Mouse (Mus musculus) forebrain, embryonic 14.5 days (tissue): ENCODE data around the gene Ddx4. TPM values are rescaled to one million over a fixed set of nuclear protein-coding genes. Genes with fewer than 3 reads are reported as not detected.

Experiments
- ATAC-seq: fragments of 200-750 bp; cut with Nextera tagmentation; 2 replicates; pipeline ENCODE4 v1.8.0; 2017; ENCODE audit warnings: mild to moderate bottlenecking, moderate library complexity
- DNase-seq: peaks from one replicate; pipeline ENCODE4 v3.0.0-alpha.2; 2015; ENCODE audit warnings: low spot score
- H3K27ac ChIP-seq: fragments of 300-500 bp; sonication (generic); 2 replicates; pipeline ENCODE4 v1.5.1; 2014; ENCODE audit warnings: low read depth, mild to moderate bottlenecking, control low read depth, low read length, moderate library complexity
- H3K27me3 ChIP-seq: fragments of 300-500 bp; sonication (generic); replicated peaks from 2 replicates; pipeline ENCODE4 v1.6.1; 2014; ENCODE audit warnings: low read length, control low read depth, mixed read lengths; ENCODE audit not compliant: control insufficient read depth, insufficient read depth
- H3K36me3 ChIP-seq: fragments of 300-500 bp; sonication (generic); 2 replicates; pipeline ENCODE4 v1.6.1; 2014; ENCODE audit warnings: low read length, control low read depth; ENCODE audit not compliant: control insufficient read depth, insufficient read depth
- H3K4me1 ChIP-seq: fragments of 300-500 bp; sonication (generic); 2 replicates; pipeline ENCODE4 v1.6.1; 2014; ENCODE audit warnings: antibody characterized with exemption, low read length, control low read depth; ENCODE audit not compliant: control insufficient read depth, insufficient read depth
- H3K4me2 ChIP-seq: fragments of 300-500 bp; sonication (generic); 2 replicates; pipeline ENCODE4 v1.6.1; 2014; ENCODE audit warnings: mild to moderate bottlenecking, control low read depth, low read length
- H3K4me3 ChIP-seq: fragments of 300-500 bp; sonication (generic); 2 replicates; pipeline ENCODE4 v1.5.1; 2014; ENCODE audit warnings: low read depth, low read length, control low read depth
- H3K9ac ChIP-seq: fragments of 300-500 bp; sonication (generic); 2 replicates; pipeline ENCODE4 v1.6.1; 2014; ENCODE audit warnings: mild to moderate bottlenecking, low read length, control low read depth, moderate library complexity
- H3K9me3 ChIP-seq: fragments of 300-500 bp; sonication (generic); replicated peaks from 2 replicates; pipeline ENCODE4 v1.6.1; 2016; ENCODE audit warnings: low read length, control low read depth, mixed read lengths; ENCODE audit not compliant: control insufficient read depth
- WGBS: fragments of 180-500 bp; shearing (Covaris S2); extraction: QIAGEN DNeasy Blood & Tissue Kit; methylation state at CpG from one replicate; pipeline ENCODE4 v1.1.7; 2014; 5-methylcytosine and 5-hydroxymethylcytosine counted together
- polyA plus RNA-seq: library from polyadenylated mRNA; unstranded; fragments of >200 nt; fragmentation: Nextera tagmentation; extraction: Ambion mirVana; gene quantifications from 2 replicates; pipeline ENCODE4 v1.2.1, GENCODE M21; 2014

The Ddx4 gene
- polyA plus RNA-seq, 1 experiment from 2014 or later = 0.93 TPM

- H3K4me1 ChIP-seq = no peaks in the 10 kb centered on the region
- 92% methylated on average over 5 of the region's 5 CpGs for WGBS
- DNase-seq = no peak
Observed at GRCm38 (mm10) chr13:112553304-112553703, 99.0 kb downstream of the Ddx4 start.

GRCm38 (mm10) chr13:112551641-112552548 lies 100.4 kb downstream of the Ddx4 start:
- no peak overlapping the region for H3K4me3 ChIP-seq
- no peak for DNase-seq
- H3K9me3 ChIP-seq = no peaks in the 10 kb centered on the region

More at GRCm38 (mm10) chr13:112553304-112553703, 99.0 kb downstream of the Ddx4 start:
- Histone ChIP-seq H3K4me2 (no peak overlapping the region), H3K27ac (no peak overlapping the region), H3K36me3 (no peaks in the 10 kb centered on the region), H3K9ac (no peak overlapping the region), H3K4me3 (no peak overlapping the region), H3K9me3 (no peaks in the 10 kb centered on the region), H3K27me3 (no peaks in the 10 kb centered on the region)
- ATAC-seq = no peak

More at GRCm38 (mm10) chr13:112551641-112552548, 100.4 kb downstream of the Ddx4 start:
- Histone ChIP-seq H3K4me1 (no peaks in the 10 kb centered on the region), H3K27ac (no peak overlapping the region), H3K4me2 (no peak overlapping the region), H3K36me3 (no peaks in the 10 kb centered on the region), H3K9ac (no peak overlapping the region), H3K27me3 (no peaks in the 10 kb centered on the region)
- 90% methylated on average over 7 of the region's 7 CpGs for whole genome bisulfite sequencing
- ATAC-seq = no peak

Other genes with a start within 250 kb of the Ddx4 start
- gene Il6st, start 188.4 kb downstream of the Ddx4 start, polyA plus RNA-seq = 9.8 and 12.6 TPM in 2 replicates
- 0.11 and 0.30 TPM in 2 replicates for gene Il31ra, start 58.1 kb downstream of the Ddx4 start, polyA plus RNA-seq
- gene Slc38a9, start 8.3 kb upstream of the Ddx4 start, polyA plus RNA-seq = 16.8 and 21.7 TPM in 2 replicates
- 39.5 and 41.2 TPM in 2 replicates for gene Plpp1, start 148.3 kb upstream of the Ddx4 start, polyA plus RNA-seq